Mouse (Mus musculus) liver, embryonic 15.5 days (tissue): ENCODE data around the gene Adgrg3. TPM values are rescaled to one million over a fixed set of nuclear protein-coding genes. Genes with fewer than 3 reads are reported as not detected.

ENCODE experiments used
- ATAC-seq: fragments of 200-750 bp; cut with Nextera tagmentation; 2 replicates; pipeline ENCODE4 v1.8.0; 2017; ENCODE audit warnings: moderate number of reproducible peaks, mild to moderate bottlenecking, moderate library complexity; ENCODE audit not compliant: insufficient read depth
- H3K27ac ChIP-seq: fragments of 300-500 bp; sonication (generic); replicated peaks from 2 replicates; pipeline ENCODE4 v1.5.1; 2015; ENCODE audit warnings: mild to moderate bottlenecking, inconsistent platforms
- H3K27me3 ChIP-seq: fragments of 300-500 bp; sonication (generic); 2 replicates; pipeline ENCODE4 v1.6.1; 2015; ENCODE audit warnings: mild to moderate bottlenecking, inconsistent platforms
- H3K36me3 ChIP-seq: fragments of 300-500 bp; sonication (generic); replicated peaks from 2 replicates; pipeline ENCODE4 v1.6.1; 2015; ENCODE audit warnings: moderate library complexity, mild to moderate bottlenecking, inconsistent platforms
- H3K4me1 ChIP-seq: fragments of 300-500 bp; sonication (generic); replicated peaks from 2 replicates; pipeline ENCODE4 v1.6.1; 2015; ENCODE audit warnings: inconsistent platforms
- H3K4me2 ChIP-seq: fragments of 300-500 bp; sonication (generic); 2 replicates; pipeline ENCODE4 v1.6.1; 2015; ENCODE audit warnings: moderate library complexity, mild to moderate bottlenecking, inconsistent platforms
- H3K4me3 ChIP-seq: fragments of 300-500 bp; sonication (generic); replicated peaks from 2 replicates; pipeline ENCODE4 v1.5.1; 2015; ENCODE audit warnings: mild to moderate bottlenecking, inconsistent platforms
- H3K9ac ChIP-seq: fragments of 300-500 bp; sonication (generic); 2 replicates; pipeline ENCODE4 v1.6.1; 2015; ENCODE audit warnings: moderate library complexity, mild to moderate bottlenecking, inconsistent platforms
- H3K9me3 ChIP-seq: fragments of 300-500 bp; sonication (generic); replicated peaks from 2 replicates; pipeline ENCODE4 v1.6.1; 2016; ENCODE audit warnings: inconsistent platforms
- WGBS: fragments of 180-500 bp; shearing (Covaris S2); methylation state at CpG from one replicate; pipeline ENCODE4 v1.1.7; 2015; ENCODE audit warnings: mixed read lengths; ENCODE audit not compliant: insufficient replicate concordance; 5-methylcytosine and 5-hydroxymethylcytosine counted together
- polyA plus RNA-seq: library from polyadenylated mRNA; unstranded; fragments of >200 nt; fragmentation: Nextera tagmentation; extraction: Ambion mirVana; gene quantifications from 2 replicates; pipeline ENCODE4 v1.2.1, GENCODE M21; 2015

The Adgrg3 gene
- 8.3 and 9.3 TPM in 2 replicates for polyA plus RNA-seq

GRCm38 (mm10) chr8:95017451-95017850 is at the start of gene Adgrg3:
Gene Adgrg3 (plus strand): TSS chr8:95017692.
- peak within 1 kb of the TSS; percentile 25 for H3K4me2 ChIP-seq
- WGBS = 34% methylated on average over 11 of the region's 11 CpGs
- no peak for ATAC-seq
- peaks cover 4% of the 10 kb centered on the region; the same call in 1 of the 2 replicates for H3K27me3 ChIP-seq
- H3K4me3 ChIP-seq = peak within 1 kb of the TSS; percentile 31
- no peaks in the 10 kb centered on the region for H3K9me3 ChIP-seq
- peaks cover 16% of the 10 kb centered on the region for H3K4me1 ChIP-seq
- H3K36me3 ChIP-seq = peaks cover 30% of the 10 kb centered on the region
- H3K9ac ChIP-seq = no peak within 1 kb of the TSS
- H3K27ac ChIP-seq = no peak within 1 kb of the TSS

GRCm38 (mm10) chr8:94973270-94973669 is 44.2 kb upstream of the Adgrg3 start:
- no peak overlapping the region for H3K4me3 ChIP-seq
- WGBS = 50% methylated on average over 9 of the region's 9 CpGs
- H3K27me3 ChIP-seq = peaks cover 11% of the 10 kb centered on the region
- no peak overlapping the region for H3K4me2 ChIP-seq
- ATAC-seq = no peak
- no peak overlapping the region for H3K27ac ChIP-seq
- no peaks in the 10 kb centered on the region for H3K9me3 ChIP-seq
- no peaks in the 10 kb centered on the region for H3K36me3 ChIP-seq
- no peak overlapping the region for H3K9ac ChIP-seq
- peaks cover 77% of the 10 kb centered on the region for H3K4me1 ChIP-seq

DNA sequence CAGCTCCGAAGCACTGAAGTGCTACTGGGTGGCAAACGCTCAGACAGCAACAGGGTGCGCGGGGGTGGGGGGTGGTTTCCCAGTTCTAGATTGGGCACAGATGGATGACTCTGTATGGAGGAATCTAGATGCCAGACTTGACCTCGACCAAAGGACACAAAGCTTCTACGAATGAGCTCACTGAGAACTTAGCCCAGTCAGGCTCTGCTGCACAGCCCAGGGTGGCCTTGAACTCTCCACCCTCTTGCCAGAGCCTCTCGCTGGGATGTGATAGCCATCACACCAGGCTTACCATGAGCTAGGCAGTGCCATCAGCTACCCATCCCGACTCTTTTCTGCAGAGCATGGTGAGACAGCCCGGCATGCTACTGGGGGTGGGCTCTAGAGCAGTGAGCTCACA is 43.7 kb upstream of the Adgrg3 start:
- 62% methylated on average over 9 of the region's 9 CpGs for WGBS
- H3K4me1 ChIP-seq = peaks cover 79% of the 10 kb centered on the region

GRCm38 (mm10) chr8:94974467-94975165 is 42.9 kb upstream of the Adgrg3 start, which contains the start of gene Adgrg1:
Gene Adgrg1 (plus strand): TSS chr8:94974751.
- no peaks in the 10 kb centered on the region for H3K36me3 ChIP-seq
- peaks cover 14% of the 10 kb centered on the region for H3K27me3 ChIP-seq
- 45% methylated on average over 7 of the region's 7 CpGs for WGBS
- H3K4me3 ChIP-seq = no peak within 1 kb of the TSS
- H3K4me1 ChIP-seq = peaks cover 82% of the 10 kb centered on the region
- H3K9me3 ChIP-seq = no peaks in the 10 kb centered on the region
- peak; percentile 59 for ATAC-seq
- no peak within 1 kb of the TSS for H3K9ac ChIP-seq
- H3K4me2 ChIP-seq = peak within 1 kb of the TSS; percentile 27
- peak within 1 kb of the TSS; percentile 74 for H3K27ac ChIP-seq

More for the DNA sequence above, 43.7 kb upstream of the Adgrg3 start:
- Histone ChIP-seq H3K9me3 (no peaks in the 10 kb centered on the region), H3K4me2 (no peak overlapping the region), H3K9ac (no peak overlapping the region), H3K4me3 (no peak overlapping the region), H3K27me3 (peaks cover 14% of the 10 kb centered on the region), H3K27ac (no peak overlapping the region; the same call in 1 of the 2 replicates), H3K36me3 (no peaks in the 10 kb centered on the region)
- no peak for ATAC-seq

- Histone ChIP-seq H3K9ac (peak overlapping the region; percentile 51), H3K4me2 (peak overlapping the region; percentile 75), H3K27me3 (peaks cover 14% of the 10 kb centered on the region), H3K36me3 (no peaks in the 10 kb centered on the region), H3K4me1 (peaks cover 90% of the 10 kb centered on the region), H3K4me3 (peak overlapping the region; percentile 50), H3K27ac (peak overlapping the region; percentile 65), H3K9me3 (no peaks in the 10 kb centered on the region)
- 10% methylated on average over 17 of the region's 17 CpGs for WGBS
- ATAC-seq = peak; percentile 22; the same call in 1 of the 2 replicates
Measured at GRCm38 (mm10) chr8:94976651-94977417, 40.7 kb upstream of the Adgrg3 start.

DNA sequence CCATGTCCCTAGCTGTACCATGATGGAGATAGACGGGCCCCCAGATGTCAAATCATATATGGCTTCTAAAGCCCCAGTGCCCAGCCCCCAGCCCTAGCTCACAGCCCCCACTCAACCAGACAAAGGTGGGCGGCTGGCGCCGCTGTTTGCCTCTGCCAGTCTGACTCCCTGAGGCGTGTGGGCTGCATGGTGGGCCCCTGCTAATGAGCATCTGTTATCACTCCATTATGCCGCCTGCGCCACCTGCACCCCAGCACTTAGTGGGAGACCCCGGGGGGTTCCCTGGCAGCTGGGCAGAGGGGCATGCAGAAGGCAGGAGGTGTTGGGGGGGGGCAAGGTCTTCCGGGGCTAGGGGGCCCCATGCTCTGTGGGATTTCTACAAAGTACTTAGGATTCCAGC is 39.4 kb upstream of the Adgrg3 start:
- peak overlapping the region; percentile 51; the same call in 1 of the 2 replicates for H3K9ac ChIP-seq
- H3K27me3 ChIP-seq = peaks cover 14% of the 10 kb centered on the region
- no peaks in the 10 kb centered on the region for H3K36me3 ChIP-seq
- no peak overlapping the region for H3K27ac ChIP-seq
- H3K4me2 ChIP-seq = peak overlapping the region; percentile 75
- ATAC-seq = no peak
- WGBS = 19% methylated on average over 9 of the region's 9 CpGs
- H3K4me3 ChIP-seq = peak overlapping the region; percentile 50
- no peaks in the 10 kb centered on the region for H3K9me3 ChIP-seq
- peaks cover 99% of the 10 kb centered on the region for H3K4me1 ChIP-seq

GRCm38 (mm10) chr8:94978593-94979319 is 38.7 kb upstream of the Adgrg3 start:
- Histone ChIP-seq H3K9me3 (no peaks in the 10 kb centered on the region), H3K36me3 (no peaks in the 10 kb centered on the region), H3K4me3 (peak overlapping the region; percentile 50; the same call in 1 of the 2 replicates), H3K27me3 (peaks cover 14% of the 10 kb centered on the region), H3K9ac (peak overlapping the region; percentile 51; the same call in 1 of the 2 replicates), H3K4me2 (peak overlapping the region; percentile 75), H3K4me1 (peaks cover 99% of the 10 kb centered on the region), H3K27ac (no peak overlapping the region; the same call in 1 of the 2 replicates)
- ATAC-seq = no peak
- 19% methylated on average over 13 of the region's 13 CpGs for WGBS

DNA sequence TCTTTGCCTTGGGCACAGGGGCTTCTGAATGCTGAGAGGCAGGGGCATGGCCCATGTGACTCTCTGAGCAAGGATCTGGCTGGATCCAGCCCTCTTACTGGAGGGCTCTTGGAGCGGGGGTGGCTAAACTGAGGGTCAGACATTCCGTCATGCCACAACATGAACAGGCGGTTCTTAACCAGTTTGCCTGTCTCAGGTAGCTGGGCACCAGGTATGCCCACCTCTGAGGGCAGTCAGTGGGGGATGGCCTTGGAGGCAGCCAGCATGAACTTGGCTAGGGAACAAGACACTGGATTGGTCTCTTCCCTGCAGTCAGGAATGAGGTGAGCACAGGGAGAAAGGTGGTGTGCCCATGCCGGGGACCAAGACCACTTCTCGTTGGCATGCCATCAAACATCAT is 37.3 kb upstream of the Adgrg3 start:
- Histone ChIP-seq H3K36me3 (no peaks in the 10 kb centered on the region), H3K27me3 (peaks cover 14% of the 10 kb centered on the region), H3K9ac (no peak overlapping the region), H3K4me3 (no peak overlapping the region), H3K27ac (0 out of 2 replicates have a peak overlapping the region, but pooled peaks have one; percentile 3), H3K4me1 (peaks cover 98% of the 10 kb centered on the region), H3K4me2 (no peak overlapping the region), H3K9me3 (no peaks in the 10 kb centered on the region)
- WGBS = 67% methylated on average over 5 of the region's 5 CpGs
- no peak for ATAC-seq

GRCm38 (mm10) chr8:94980976-94981375 is 36.5 kb upstream of the Adgrg3 start:
- H3K4me1 ChIP-seq = peaks cover 98% of the 10 kb centered on the region

DNA sequence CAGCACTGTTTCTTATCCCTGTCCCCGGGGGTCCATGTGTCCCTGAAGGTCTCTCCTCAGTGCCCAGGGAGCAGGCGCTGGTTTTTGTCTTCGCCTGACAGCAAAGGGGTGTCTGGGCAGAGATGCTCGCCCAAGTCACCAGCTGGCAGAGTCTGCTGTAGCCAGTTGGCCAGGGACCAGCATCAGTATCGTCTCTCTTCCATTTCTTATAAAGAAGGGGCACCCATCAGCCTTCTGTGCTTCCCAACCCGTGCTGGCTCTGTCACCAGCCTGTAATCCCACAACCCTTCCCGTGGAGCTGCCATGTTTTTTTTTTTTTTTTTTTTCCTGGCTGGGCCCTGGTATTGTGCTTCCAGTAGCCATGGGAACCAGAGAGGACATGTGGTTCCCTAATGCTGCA is 35.6 kb upstream of the Adgrg3 start:
- no peak overlapping the region for H3K4me3 ChIP-seq
- peak overlapping the region; percentile 94; the same call in 1 of the 2 replicates for H3K27ac ChIP-seq
- no peaks in the 10 kb centered on the region; the same call in 1 of the 2 replicates for H3K36me3 ChIP-seq
- no peaks in the 10 kb centered on the region for H3K9me3 ChIP-seq
- no peak for ATAC-seq
- no peak overlapping the region for H3K9ac ChIP-seq
- peaks cover 14% of the 10 kb centered on the region for H3K27me3 ChIP-seq
- no peak overlapping the region for H3K4me2 ChIP-seq
- WGBS = 62% methylated on average over 7 of the region's 7 CpGs
- H3K4me1 ChIP-seq = peaks cover 98% of the 10 kb centered on the region

More at GRCm38 (mm10) chr8:94980976-94981375, 36.5 kb upstream of the Adgrg3 start:
- H3K9me3 ChIP-seq = no peaks in the 10 kb centered on the region
- no peaks in the 10 kb centered on the region for H3K36me3 ChIP-seq
- no peak overlapping the region; the same call in 1 of the 2 replicates for H3K27ac ChIP-seq
- no peak overlapping the region for H3K4me2 ChIP-seq
- ATAC-seq = no peak
- WGBS = 24% methylated on average over 8 of the region's 8 CpGs
- no peak overlapping the region for H3K4me3 ChIP-seq
- peaks cover 14% of the 10 kb centered on the region for H3K27me3 ChIP-seq
- no peak overlapping the region for H3K9ac ChIP-seq
